Mouse (Mus musculus) spleen, adult 2 months (tissue): ENCODE results near the gene Kdr. TPM values are rescaled to one million over a fixed set of nuclear protein-coding genes. Genes with fewer than 3 reads are reported as not detected.

Experiments used
- DNase-seq, 2 experiments: peaks; one replicate each; pipeline versions ENCODE4 v3.0.0 to v3.0.0-alpha.2; 2012 to 2021; ENCODE audit warnings: low spot score in 2 of 2, low read depth in 1 of 2
- H3K27ac ChIP-seq: fragments of 200-500 bp; 2 replicates; pipeline ENCODE4 v1.5.1; 2012; ENCODE audit warnings: low read length, inconsistent platforms; ENCODE audit not compliant: insufficient read depth
- H3K27me3 ChIP-seq: fragments of 200-500 bp; 2 replicates; pipeline ENCODE4 v1.6.1; 2012; ENCODE audit warnings: mild to moderate bottlenecking, moderate library complexity, low read length, inconsistent platforms; ENCODE audit not compliant: control insufficient read depth, insufficient read depth
- H3K36me3 ChIP-seq: fragments of 200-500 bp; 2 replicates; pipeline ENCODE4 v1.6.1; 2012; ENCODE audit warnings: mild to moderate bottlenecking, low read length, inconsistent platforms; ENCODE audit not compliant: control insufficient read depth, insufficient read depth
- H3K4me1 ChIP-seq: fragments of 200-500 bp; 2 replicates; pipeline ENCODE4 v1.6.1; 2011; ENCODE audit warnings: inconsistent platforms; ENCODE audit not compliant: control insufficient read depth, insufficient read depth, insufficient read length
- H3K4me3 ChIP-seq: fragments of 200-500 bp; 2 replicates; pipeline ENCODE4 v1.5.1; 2011; ENCODE audit warnings: mild to moderate bottlenecking, inconsistent platforms; ENCODE audit not compliant: insufficient read depth, insufficient read length; ENCODE audit errors: extremely low read depth
- CTCF ChIP-seq: fragments of 200-500 bp; IDR thresholded peaks from 2 replicates; pipeline ENCODE4 v1.5.1; 2011; ENCODE audit warnings: mild to moderate bottlenecking, inconsistent platforms; ENCODE audit not compliant: insufficient read depth, insufficient read length, insufficient replicate concordance; ENCODE audit errors: extremely low read depth
- POLR2A ChIP-seq: fragments of 200-500 bp; IDR thresholded peaks from 2 replicates; pipeline ENCODE4 v1.6.1; 2011; ENCODE audit warnings: low read depth, low read length, inconsistent platforms
- WGBS: fragments of 180-500 bp; shearing (Covaris S2); methylation state at CpG from one replicate; pipeline ENCODE4 v1.1.7; 2018; 5-methylcytosine and 5-hydroxymethylcytosine counted together
- polyA plus RNA-seq: library from polyadenylated mRNA; depleted of rRNA; stranded (reverse); fragments of >200 nt; gene quantifications from 2 replicates; pipeline ENCODE4 v1.2.3, GENCODE M21; 2012

The Kdr gene
- polyA plus RNA-seq, 1 experiment = 6.5 TPM

- no peaks in the 10 kb centered on the region for H3K4me1 ChIP-seq
- WGBS = 64% methylated on average over 2 of the region's 2 CpGs
- H3K27ac ChIP-seq = no peak overlapping the region
- TF ChIP-seq CTCF = no peak
- TF ChIP-seq POLR2A = no peak
- no peak overlapping the region for H3K4me3 ChIP-seq
- no peaks in the 10 kb centered on the region for H3K36me3 ChIP-seq
- no peak for DNase-seq
- H3K27me3 ChIP-seq = no peaks in the 10 kb centered on the region
These were observed 27.4 kb downstream of the Kdr start for GRCm38 (mm10) chr5:75950866-75951265.

GRCm38 (mm10) chr5:75945394-75945793 is 32.9 kb downstream of the Kdr start:
- no peaks in the 10 kb centered on the region for H3K4me1 ChIP-seq
- no peaks in the 10 kb centered on the region for H3K36me3 ChIP-seq
- no peak for DNase-seq
- no peak for TF ChIP-seq POLR2A
- no peak for TF ChIP-seq CTCF
- no peaks in the 10 kb centered on the region for H3K27me3 ChIP-seq
- H3K4me3 ChIP-seq = no peak overlapping the region
- 86% methylated on average over 4 of the region's 4 CpGs for WGBS
- H3K27ac ChIP-seq = no peak overlapping the region

- 91% methylated on average over 6 of the region's 6 CpGs for WGBS
- no peak overlapping the region for H3K27ac ChIP-seq
- H3K36me3 ChIP-seq = no peaks in the 10 kb centered on the region
- no peak overlapping the region for H3K4me3 ChIP-seq
- H3K4me1 ChIP-seq = no peaks in the 10 kb centered on the region
- no peaks in the 10 kb centered on the region for H3K27me3 ChIP-seq
- DNase-seq = no peak
- no peak for TF ChIP-seq POLR2A
- no peak for TF ChIP-seq CTCF
These were observed 35.0 kb downstream of the Kdr start for GRCm38 (mm10) chr5:75943301-75943700.

- 87% methylated on average over 11 of the region's 11 CpGs for WGBS
These were observed 36.3 kb downstream of the Kdr start for GRCm38 (mm10) chr5:75941775-75942580.

GRCm38 (mm10) chr5:75939144-75939732 is 39.0 kb downstream of the Kdr start:
- Histone ChIP-seq H3K36me3 (no peaks in the 10 kb centered on the region), H3K27me3 (no peaks in the 10 kb centered on the region), H3K4me1 (no peaks in the 10 kb centered on the region; the same call in 1 of the 2 replicates), H3K27ac (no peak overlapping the region), H3K4me3 (no peak overlapping the region)
- TF ChIP-seq POLR2A (no peak), CTCF (no peak)
- DNase-seq = no peak
- 23% methylated on average over 8 of the region's 8 CpGs for WGBS

More at GRCm38 (mm10) chr5:75941775-75942580, 36.3 kb downstream of the Kdr start:
- Histone ChIP-seq H3K4me1 (no peaks in the 10 kb centered on the region), H3K36me3 (no peaks in the 10 kb centered on the region), H3K27ac (no peak overlapping the region), H3K27me3 (no peaks in the 10 kb centered on the region), H3K4me3 (no peak overlapping the region)
- TF ChIP-seq CTCF = no peak
- DNase-seq = no peak

- TF ChIP-seq CTCF = no peak
- no peak for TF ChIP-seq POLR2A
- 67% methylated on average over 4 of the region's 4 CpGs for WGBS
- Histone ChIP-seq H3K27me3 (no peaks in the 10 kb centered on the region), H3K36me3 (no peaks in the 10 kb centered on the region), H3K4me1 (no peaks in the 10 kb centered on the region; the same call in 1 of the 2 replicates), H3K4me3 (no peak overlapping the region), H3K27ac (no peak overlapping the region)
- no peak for DNase-seq
These were observed 40.2 kb downstream of the Kdr start for GRCm38 (mm10) chr5:75938012-75938411.

- TF ChIP-seq POLR2A (no peak), CTCF (no peak)
- Histone ChIP-seq H3K4me3 (no peak overlapping the region), H3K36me3 (no peaks in the 10 kb centered on the region), H3K27ac (no peak overlapping the region), H3K4me1 (no peaks in the 10 kb centered on the region; the same call in 1 of the 2 replicates), H3K27me3 (no peaks in the 10 kb centered on the region)
- WGBS = 57% methylated on average over 6 of the region's 6 CpGs
- DNase-seq = no peak
These were observed 42.0 kb downstream of the Kdr start for GRCm38 (mm10) chr5:75936223-75936622.
